Mouse (Mus musculus) layer of hippocampus, adult 11-12 months (tissue): ENCODE results near the gene Ptprg.
"Not testable (repeated sequence)": the region's sequence is repeated elsewhere in the genome, so short reads cannot be mapped to it uniquely, and the experiment has no call there.

ENCODE experiments used
- DNase-seq: peaks from one replicate; pipeline ENCODE4 v3.0.0; 2022; ENCODE audit warnings: low spot score

The Ptprg gene

DNA sequence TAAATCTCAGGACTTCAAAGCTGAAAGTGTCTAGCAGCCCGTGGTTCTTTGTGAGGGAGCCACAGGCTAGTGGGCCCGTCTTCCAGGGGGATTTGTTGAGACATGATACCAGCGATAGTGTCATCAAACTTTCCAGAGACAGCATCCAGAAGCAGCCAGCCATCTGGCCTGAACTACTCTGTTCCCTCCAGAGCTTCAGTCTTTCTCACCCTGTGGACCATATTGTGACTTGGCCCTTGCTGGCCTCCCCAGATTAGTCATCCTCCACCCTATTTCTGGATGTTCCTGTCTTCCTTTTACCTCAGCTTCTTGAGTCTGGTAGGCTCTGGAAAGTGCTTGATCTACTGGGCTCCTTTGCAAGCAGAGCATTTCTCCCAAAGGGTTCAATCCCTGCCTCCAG lies 333.1 kb downstream of the Ptprg start:
- DNase-seq = no peak

DNA sequence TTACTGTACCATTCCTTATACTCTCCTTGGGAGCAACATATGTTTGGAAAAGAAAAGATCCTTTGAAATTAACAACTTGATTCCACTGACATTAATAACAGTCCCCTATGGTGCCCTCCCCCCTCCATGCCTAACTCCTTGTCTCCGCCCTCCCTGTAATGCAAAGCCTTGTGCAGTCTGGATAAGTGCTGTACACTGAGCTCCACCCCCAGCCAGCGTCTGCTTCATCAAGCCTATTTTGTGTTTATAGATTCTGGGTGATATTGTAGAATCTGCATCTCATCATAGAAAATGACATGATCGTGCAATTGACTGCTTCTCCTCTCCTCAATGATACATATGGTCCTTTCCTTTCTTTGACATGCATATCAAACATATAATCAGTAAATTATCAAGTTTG lies 337.6 kb downstream of the Ptprg start:
- no peak for DNase-seq

DNA sequence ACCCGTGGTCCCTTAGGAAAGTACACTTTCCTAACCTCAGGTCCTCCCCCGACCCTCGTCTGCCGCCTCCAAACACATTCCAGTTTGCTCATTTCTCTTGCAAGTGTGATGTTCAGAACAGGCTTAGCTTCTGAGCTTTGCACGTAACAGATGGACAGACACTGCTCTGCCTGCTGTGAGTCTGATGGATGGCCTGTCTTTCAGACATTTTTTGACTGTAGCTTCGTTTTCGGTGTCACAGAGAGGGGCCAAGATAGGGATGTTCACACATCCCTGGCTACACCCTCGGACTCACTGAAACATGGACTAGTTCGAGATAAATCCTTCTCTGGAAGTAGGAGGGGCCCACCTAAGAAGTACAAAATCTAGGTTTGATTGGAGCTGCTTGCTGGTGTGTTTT lies 339.3 kb downstream of the Ptprg start:
- DNase-seq = peak; percentile 26

DNA sequence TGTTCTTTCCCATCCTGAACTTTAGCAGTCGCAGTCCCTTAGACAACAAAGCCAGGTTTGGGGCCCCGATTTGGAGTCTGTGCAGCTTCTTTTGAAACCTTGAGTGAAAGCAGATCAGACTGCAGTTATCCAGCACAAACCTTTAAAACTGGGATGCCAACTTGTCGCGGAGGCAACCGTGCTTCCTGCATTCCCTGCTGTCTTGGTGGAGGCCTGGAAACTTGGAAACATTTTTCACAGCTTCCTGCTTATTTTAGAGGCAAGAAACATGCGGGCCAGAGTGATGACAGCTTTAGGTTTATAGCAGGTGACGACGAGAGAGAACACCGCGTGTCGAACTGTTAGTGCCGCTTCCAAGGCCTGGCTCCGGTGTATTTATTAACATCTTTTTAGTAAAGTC lies 342.2 kb downstream of the Ptprg start:
- DNase-seq = peak; percentile 17

DNA sequence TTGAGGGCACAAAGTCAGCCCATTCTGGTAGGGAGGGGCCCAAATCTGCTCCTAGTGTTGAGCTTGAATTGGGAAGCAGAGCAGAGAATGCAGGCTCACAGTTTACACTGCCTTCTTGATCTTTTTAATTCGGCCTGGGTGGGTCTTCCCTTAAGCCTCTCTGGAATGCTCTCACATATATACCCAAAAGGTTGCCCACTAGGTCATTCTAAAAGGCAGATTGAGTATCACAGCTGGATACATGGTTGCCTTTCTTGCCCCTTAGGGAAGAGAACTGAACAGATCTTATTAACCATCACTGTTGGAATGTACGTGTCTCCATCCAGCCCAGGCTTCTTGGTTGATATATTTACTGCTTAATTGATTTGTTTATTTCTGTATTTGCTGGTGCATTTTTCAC lies 349.5 kb downstream of the Ptprg start:
- DNase-seq = no peak

DNA sequence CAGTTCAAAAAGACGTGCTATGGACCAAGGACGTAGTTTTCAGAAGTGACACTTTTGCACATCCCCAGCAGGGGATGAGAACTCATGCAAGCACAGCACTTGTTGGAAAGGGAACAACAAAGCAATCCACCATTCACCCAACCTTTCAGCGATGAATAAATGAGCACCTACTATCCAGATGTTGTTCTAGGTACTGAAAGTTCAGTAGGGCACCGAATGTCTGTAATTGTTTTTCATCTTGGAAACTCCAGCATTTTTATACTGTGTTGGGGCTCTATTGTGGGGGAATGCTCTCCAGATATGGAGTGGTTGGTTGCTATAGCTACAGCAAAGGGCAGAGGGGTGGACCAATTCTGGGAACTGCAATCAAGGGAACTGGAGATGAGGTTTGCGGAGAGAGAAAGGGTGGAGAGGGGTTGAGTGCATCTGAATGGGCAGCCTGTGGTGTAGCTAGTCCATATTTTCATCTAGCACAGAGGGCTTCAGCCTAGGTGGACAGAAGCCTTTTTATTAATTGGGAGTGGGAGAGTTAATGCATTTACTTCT lies 352.9 kb downstream of the Ptprg start:
- no peak for DNase-seq

DNA sequence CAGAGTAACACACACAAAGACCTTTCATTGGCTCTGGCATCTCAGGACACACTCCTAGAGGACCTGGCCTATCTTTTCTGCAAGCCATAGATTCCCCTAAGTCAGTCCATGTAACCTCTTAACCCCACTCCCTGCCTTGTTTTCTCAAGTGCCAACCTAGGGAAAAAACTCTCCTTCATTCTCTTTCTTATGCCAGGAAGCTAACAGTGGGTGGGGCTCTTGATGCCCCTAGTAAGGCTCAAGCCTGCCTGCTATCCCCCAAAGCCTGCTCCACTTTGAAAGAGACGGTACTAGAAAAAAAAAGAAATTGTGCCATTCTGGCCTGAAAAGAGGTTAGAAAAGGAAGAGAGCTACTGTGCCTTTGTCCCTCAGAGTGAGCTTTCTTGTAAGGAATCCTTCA lies 358.9 kb downstream of the Ptprg start:
- DNase-seq = no peak

DNA sequence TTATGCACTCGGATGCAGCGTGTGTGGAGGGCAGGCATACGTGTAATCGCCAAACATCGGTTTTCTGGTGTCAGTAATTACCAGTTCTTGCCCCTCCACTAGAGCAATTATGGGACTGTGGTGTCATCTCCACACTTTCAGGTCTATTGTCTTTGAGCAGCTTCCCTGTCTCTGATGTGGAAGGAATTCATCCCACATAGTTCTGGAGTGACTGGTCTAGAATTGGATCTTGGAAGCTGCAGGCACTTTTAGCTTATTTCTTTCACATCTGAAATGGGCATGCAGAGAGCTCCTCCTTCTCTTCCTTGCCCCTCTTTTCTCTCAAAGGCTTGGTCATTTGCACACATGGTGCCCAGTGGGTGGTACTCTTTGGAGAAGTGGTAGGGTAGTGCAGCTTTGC lies 363.9 kb downstream of the Ptprg start:
- DNase-seq = no peak

DNA sequence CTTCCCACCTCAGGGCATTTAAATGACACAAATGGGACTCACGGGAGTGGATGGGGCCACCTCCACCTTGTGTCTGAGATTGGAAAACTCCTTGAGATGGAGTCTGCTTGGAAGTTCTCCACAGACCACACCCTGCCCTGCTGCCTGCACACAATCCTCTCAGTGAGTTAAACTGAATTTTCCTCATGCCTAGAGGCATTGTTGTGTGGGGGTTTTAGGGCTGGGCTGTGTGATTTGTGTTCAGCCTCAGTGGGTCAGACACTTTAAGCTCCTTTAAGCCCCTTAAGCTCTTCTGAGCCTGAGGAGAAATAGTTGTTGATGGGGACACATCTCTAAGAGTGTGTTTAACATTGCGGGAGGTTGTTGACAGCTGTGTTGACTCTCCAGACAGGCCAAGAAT lies 375.2 kb downstream of the Ptprg start:
- no peak for DNase-seq

DNA sequence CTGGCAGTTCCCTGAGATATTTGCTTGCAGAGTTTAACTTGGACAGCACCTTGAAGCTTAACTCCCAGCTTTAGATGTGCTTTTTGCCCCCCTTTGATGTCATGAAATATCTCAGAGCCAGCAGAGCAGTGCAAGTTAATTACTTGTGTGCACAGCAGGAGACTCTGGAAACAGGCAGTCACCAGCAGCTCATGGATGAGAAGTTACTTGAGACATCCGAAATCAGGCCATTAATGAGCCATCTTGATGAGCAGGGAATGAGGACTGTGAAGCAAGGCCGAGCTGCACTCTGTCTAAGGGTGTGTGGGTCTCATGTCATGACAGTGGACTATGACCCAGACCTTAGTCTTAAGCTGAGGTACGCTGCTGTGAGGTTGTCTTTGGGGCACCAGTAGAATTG lies 379.2 kb downstream of the Ptprg start:
- no peak for DNase-seq

DNA sequence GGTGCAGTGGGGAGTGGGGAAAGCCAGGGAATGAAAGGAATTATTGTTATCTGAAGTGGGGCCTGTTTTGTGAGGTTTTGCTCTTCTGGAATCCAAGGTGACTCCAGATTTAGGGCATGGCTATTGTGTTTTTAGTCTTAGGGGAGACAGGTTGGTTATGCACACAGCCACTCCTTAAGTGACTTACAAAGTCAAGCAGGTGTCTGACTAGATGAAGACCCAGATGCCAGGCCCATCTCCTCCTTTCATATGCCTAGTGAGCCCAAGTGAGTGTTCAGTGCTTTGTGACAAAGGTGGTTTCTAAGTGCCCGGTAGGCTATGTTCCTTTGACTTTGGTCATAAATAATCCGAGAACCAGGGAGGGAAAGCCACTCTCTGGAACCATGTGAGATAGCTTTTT lies 381.2 kb downstream of the Ptprg start:
- no peak for DNase-seq

DNA sequence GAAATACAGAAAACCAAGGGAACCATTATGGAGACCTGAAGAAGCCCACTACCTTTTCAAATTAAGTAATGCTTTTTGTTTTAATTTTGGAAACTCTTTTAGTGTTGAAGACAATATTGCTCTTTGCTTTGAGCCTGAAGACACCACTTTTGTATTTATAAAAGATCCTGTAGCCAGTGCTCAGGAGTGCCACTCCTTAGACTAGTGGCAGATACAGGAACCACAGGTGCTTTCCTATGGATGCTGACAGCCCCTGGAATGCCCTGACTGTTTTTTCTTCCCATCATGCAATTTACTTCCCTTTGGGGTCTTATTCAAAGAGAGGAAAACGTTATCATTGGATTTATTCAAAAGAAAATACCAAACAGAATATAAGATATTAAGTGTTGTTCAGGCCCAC lies 381.9 kb downstream of the Ptprg start:
- no peak for DNase-seq

DNA sequence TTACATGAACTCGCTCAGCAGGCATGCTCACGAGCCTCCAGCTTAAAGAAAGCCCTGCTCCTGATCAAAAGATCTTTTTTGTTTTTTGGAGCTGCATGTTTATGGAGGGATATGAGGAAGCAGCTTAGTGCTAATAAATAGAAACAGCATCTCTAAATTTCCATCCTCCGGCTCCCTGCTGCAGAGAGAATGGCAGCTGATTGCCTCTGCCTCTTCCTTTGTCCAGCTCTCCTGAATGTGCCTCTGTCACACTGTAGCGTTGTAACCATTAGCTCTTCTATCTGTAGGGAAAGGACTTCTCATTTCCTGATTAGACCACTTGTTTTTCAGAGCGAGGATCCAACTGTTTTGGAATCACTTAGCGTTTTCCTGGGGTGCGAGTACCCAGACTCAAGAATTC lies 382.4 kb downstream of the Ptprg start:
- no peak for DNase-seq

DNA sequence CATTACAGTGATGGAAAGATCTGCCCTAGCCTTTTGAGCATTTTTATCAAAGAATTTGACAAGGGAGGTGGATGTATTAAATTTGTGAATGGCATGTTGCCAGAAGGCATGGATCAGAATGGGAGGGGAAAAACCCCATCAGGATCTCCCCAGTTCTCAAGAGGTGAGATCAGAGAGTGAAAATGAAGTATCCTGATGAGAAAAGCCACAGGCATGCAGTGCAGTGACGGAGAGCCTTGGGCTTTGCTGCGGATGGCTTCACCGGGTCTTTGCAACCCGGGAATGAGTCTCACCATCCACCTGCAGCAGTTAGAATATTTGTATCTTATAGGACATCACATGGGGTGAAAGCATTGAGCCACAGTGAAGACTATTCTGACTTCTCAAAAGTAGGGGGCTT lies 385.6 kb downstream of the Ptprg start:
- DNase-seq = no peak

DNA sequence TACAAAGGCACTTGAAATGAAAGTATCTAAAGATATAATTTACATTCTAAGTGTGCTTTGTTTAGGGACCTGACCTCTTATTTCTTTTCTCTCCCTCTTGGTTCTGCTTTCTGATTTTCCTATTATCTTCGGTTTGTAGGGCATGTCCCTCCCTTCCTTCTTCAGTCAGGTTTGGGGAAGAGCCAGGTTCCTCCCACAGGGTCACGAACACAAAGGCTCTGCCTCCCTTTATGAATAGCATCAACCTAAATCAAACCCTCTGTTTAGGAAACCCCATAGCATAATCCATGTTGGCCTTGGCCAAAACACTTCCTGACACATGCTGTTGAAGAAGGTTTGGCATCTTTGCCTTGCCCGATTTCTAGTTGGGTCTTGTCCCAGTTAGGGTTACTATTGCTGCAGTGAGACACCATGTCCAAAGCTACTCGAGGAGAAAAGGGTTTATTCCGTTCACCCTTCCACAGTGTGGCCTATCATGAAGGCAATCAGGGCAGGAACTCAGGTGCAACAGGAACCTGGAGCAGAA lies 388.7 kb downstream of the Ptprg start:
- no peak for DNase-seq

DNA sequence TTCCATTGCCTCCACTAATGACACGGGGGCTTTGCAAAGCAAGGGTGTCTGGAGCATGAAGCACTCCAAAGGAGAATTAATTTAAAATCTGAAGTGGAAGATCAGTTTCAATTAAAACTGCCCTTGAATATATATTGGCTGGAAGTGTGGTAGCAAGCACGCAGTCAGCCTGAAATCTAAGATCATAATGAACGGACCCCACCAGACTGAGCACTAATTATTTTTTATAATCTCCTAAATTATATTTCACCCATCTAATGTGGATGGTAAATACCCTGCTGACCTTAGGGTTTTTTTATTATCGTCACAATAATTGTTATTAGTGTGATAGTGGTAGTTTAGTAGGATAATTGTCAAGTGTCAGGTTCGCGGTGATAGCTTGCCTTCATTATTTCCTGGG lies 397.0 kb downstream of the Ptprg start:
- no peak for DNase-seq

DNA sequence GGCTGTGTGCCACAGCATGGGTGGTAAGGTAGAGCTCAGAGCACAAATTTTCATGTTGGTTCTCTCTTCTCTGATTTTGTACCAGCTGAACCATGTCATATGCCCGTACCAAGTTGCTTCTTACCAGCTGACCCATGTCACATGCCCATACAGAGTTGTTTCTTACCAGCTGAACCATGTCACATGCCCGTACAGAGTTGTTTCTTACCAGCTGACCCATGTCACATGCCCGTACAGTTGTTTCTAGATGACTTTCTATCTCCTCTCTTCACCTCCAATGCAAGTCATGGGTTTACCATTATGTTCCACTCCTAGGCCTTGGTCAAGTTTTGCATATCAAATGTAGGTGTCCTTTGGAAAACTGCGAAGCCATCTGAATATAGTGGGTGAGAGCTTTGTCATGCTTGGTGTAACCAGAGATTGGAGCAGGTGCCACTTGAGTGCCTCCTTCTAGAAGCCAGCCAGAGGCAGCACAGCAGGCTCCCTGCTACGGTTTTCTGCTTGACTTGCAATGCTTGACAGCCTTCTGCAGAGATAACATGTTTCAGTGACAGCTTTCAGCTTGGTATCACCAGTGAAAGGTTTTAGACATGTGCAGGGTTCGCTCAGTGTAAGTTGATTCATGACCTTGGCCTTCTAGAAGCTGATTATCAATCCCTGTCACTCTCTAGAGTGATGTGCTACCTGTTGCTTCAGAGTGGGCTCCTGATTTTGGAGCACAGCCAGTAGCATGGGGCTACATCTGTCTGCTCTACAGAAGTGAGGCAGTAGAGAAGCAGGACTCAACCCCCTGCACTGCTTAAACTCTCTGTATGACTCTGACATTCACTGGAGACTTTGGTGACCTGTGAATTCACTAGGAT lies 401.9 kb downstream of the Ptprg start:
- no peak for DNase-seq

DNA sequence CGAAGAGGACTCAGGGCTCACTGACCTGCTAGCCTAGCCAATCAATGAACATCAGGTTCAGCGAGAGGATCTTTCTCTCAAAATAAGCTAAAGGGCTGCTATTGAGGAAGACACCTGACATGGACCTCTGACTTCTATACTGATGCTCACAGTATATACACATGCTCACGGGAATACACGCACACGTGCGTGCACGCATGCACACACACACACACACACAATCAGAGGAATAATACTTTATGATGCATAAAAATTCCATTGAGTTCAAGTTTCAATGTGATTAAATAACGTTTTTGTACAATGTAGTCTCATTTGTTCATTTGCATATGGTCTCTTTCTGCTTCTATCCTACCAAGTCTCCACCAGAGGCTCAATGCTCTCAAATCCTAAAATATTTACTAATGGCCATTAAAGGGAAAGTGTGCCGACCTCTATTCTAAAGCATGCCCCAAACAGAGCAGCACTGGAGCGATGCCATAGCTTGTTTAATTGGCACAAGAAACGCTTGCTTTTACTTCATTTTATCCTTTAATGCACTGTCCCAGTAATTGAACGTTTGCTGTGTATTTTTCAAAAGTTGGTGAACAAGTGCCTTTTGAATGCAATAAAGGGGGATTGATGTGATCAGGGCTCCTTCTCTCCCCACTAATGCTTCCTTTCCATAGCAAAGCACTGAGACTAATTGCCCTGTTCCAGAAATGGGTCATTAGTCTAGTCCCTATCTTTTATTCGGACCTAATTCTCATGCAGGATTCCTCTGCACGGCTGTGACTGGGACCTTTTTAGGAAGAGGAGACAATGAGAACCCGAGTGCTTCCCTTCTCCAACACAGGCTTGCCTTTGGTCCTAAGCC lies 407.2 kb downstream of the Ptprg start:
- DNase-seq = peak; percentile 12

DNA sequence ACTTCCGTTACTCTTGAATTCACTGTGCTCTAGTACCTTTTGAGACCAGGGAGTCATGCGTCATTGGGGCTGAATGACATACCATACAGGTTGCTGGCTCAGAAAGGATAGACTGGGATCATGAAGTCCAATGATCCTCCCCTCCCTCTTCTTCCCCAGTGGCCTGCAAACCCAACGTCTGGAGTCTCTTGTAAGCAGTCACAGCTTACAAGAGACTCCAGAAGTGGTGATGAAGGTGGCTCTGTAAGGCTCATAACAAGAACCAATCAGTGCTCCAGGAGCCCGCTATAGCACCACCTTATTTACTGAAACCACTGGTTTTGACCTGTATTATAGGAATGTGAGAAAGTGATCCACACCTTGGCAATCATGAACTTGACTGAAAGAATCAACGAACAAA lies 408.8 kb downstream of the Ptprg start:
- DNase-seq = no peak

DNA sequence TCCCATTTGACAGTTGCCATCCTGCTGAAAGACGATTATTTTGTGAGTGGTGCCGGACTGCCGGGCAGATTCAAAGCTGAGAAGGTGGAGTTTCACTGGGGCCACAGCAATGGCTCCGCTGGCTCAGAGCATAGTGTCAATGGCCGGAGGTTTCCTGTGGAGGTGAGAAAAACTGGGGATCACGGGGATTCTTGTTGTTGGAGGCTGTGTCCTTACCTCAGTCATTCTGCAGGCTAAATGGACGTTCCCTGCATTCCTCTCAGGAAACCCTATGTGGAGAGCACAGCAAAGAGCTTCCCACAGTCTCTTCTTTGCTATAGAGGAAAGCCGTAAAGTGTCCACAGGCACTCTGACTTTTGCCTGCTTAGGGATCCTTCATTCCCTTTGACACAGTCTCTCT lies 409.2 kb downstream of the Ptprg start:
- DNase-seq = no peak

DNA sequence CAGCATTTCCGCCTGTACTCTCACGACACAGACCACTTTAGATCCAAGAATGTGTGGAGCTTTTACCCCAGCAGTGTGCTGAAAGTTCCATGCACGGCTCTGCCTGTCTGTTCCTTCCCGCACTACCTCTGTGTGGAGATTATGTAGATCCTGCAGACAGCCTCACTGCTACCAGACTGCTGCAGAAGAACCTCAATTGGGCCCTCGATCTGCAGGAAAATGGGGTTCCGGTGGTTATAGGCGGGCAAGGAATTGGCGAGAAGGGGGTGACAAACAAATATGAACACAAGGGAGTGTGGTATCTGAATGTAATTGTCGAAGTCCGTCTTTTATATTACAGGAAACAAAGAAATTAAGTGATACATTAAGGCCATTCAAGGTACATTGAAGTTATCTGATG lies 410.5 kb downstream of the Ptprg start:
- DNase-seq = no peak

DNA sequence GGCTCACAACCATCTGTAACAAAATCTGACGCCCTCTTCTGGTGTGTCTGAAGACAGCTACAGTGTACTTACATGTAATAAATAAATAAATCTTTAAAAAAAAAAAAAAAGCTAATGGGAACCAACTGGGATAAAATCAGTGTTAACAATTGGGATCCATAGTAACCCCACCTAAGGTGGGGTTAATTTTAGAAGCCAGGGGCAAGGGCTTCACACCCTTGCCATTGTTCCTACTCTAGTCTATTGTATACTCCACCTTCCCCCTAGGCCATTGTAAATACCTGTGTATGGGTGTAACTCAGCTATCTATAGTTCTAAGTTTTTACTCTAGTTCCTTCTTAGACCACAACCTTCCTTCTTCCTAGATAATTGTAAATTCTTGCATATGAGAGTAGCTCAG lies 411.0 kb downstream of the Ptprg start:
- not testable (repeated sequence) for DNase-seq

DNA sequence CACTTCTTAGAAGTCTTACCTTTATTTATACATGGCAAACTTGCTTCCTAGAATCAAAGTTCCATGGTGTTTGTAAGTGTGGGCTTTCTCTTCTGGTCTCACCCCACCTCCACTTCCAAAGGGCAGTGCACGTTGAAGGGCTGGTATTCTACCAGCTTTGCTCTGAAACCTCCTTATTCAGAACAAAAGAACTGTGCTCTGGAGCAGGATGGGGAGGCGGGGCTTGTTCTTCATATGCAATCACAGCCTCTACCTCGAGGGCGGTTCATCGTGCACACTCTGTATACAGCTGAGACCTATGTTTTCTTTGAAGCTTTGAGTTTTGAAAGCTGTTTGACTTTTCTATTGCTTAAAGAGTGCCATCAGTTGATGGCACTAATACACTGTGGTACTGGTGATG lies 412.5 kb downstream of the Ptprg start:
- no peak for DNase-seq
